Mouse (Mus musculus) neutrophil, adult 65 days (primary cell): ENCODE results near the gene Ddx58. TPM values are rescaled to one million over a fixed set of nuclear protein-coding genes. Genes with fewer than 3 reads are reported as not detected.

Source experiments
- total RNA-seq: library from RNA; stranded (reverse); gene quantifications from 2 replicates; pipeline ENCODE4 v1.2.4, GENCODE M21; 2023

The Ddx58 gene
- total RNA-seq, result 44.2 and 50.9 TPM in 2 replicates

GRCm38 (mm10) chr4:40239409-40240271, at the start of gene Ddx58:
TSS of gene Ddx58 (minus strand) at chr4:40239828.

GRCm38 (mm10) chr4:40279276-40279900, 39.8 kb upstream of the Ddx58 start, which contains the start of gene Ndufb6:
TSS of gene Ndufb6 (minus strand) at chr4:40279421.

GRCm38 (mm10) chr4:40269430-40270032, 29.9 kb upstream of the Ddx58 start, which contains the start of the genes Smim27 and Topors:
TSS of gene Smim27 (plus strand) at chr4:40269579.
TSS of gene Topors (minus strand) at chr4:40269850.

Other genes starting within 250 kb of the Ddx58 start
- gene Aco1, start 96.7 kb downstream of the Ddx58 start, total RNA-seq, result 9.7 and 9.9 TPM in 2 replicates
- 8.2 and 18.1 TPM in 2 replicates for gene Smim27, start 29.8 kb upstream of the Ddx58 start, total RNA-seq
- 24.1 and 26.7 TPM in 2 replicates for gene Topors, start 30.0 kb upstream of the Ddx58 start, total RNA-seq
- 32.3 and 33.4 TPM in 2 replicates for gene Ndufb6, start 39.6 kb upstream of the Ddx58 start, total RNA-seq
- gene Tmem215, start 232.4 kb upstream of the Ddx58 start, total RNA-seq, result not detected in 2 replicates